In the genomic region with DNA sequence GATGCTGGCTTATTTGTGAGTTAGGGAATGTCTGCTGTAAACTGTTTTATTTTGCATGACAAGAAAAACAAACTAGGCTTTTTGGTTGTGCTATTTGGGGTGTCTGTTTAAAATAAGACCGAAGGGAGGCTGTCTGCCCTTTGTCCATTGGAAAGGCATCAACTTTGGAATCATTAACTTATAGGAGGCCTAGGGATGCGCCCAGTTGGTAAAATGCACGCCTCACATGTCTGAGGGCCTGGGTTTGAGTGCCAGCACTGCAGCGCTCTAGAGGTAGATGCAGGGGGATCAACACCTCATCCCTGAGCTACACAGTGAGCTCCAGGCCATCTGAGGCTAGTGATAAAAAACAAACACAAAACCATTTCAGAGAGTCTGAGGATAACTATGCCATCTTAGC, we compare ENCODE assay signal across 22 mouse cellular contexts. TPM values are rescaled to one million over a fixed set of nuclear protein-coding genes. Genes with fewer than 3 reads are reported as not detected.
DNase-seq lines count a peak whose midpoint lies in the region; ATAC-seq and TF ChIP-seq lines count a peak whose summit lies in the region.
"Had no signal": no experiment of that assay in that cellular context is flagged by ENCODE, and none has a peak within 500 bp of the region (broad histone marks: within the 10 kb centered on the region; RNA-seq: fewer than 3 reads in every experiment).

No protein-coding gene starts in this region.

- TF ChIP-seq CTCF in kidney, adult 2 months (conservative IDR thresholded peaks at IDR 0.05; ENCODE audit: insufficient read depth, insufficient read length, low read depth, low read length): no peak

- WGBS in kidney, adult 2 months: 52% methylated on average over 4 of the region's 4 CpGs
- 58% methylated on average over 4 of the region's 4 CpGs for WGBS in liver, embryonic 16.5 days (ENCODE audit: insufficient replicate concordance)
- WGBS in liver, embryonic 11.5 days: 79% methylated on average over 4 of the region's 4 CpGs
- 78% methylated on average over 4 of the region's 4 CpGs for WGBS in kidney, embryonic 16.5 days

- H3K27me3 ChIP-seq in kidney, adult 2 months (replicated peaks; ENCODE audit: control insufficient read depth, insufficient read depth, low read length): no peaks in the 10 kb centered on the region
- H3K27me3 ChIP-seq in liver, embryonic 16.5 days (ENCODE audit: control insufficient read depth, insufficient read depth, low read depth, low read length): no peaks in the 10 kb centered on the region
- H3K27me3 ChIP-seq in liver, embryonic 11.5 days (replicated peaks; ENCODE audit: control insufficient read depth, insufficient read depth, low read length): no peaks in the 10 kb centered on the region
- no peaks in the 10 kb centered on the region for H3K27me3 ChIP-seq in kidney, embryonic 16.5 days (ENCODE audit: insufficient read depth, low read length)
- H3K27me3 ChIP-seq: forebrain, embryonic 13.5 days; hindbrain, embryonic 12.5 days had no signal

- H3K4me3 ChIP-seq in kidney, adult 2 months (ENCODE audit: insufficient read depth, low read depth, low read length): no peak overlapping the region
- H3K4me3 ChIP-seq in liver, embryonic 16.5 days (ENCODE audit: low read depth, low read length): no peak overlapping the region
- H3K4me3 ChIP-seq in liver, embryonic 11.5 days (ENCODE audit: low read depth, low read length): no peak overlapping the region
- no peak overlapping the region for H3K4me3 ChIP-seq in kidney, embryonic 16.5 days (ENCODE audit: low read length)
- H3K4me3 ChIP-seq: forebrain, embryonic 10.5 days; forebrain, embryonic 13.5 days; hindbrain, embryonic 12.5 days had no signal

- peak; percentile 68 for DNase-seq in kidney, adult 2 months
- no peak for DNase-seq in kidney, postnatal 10 days
- no peak for DNase-seq in liver, embryonic 11.5 days (ENCODE audit: low spot score)
- DNase-seq in kidney, postnatal 36 days: peak; percentile 35
- no peak for DNase-seq in right cerebral cortex, adult 18-20 months
- no peak for DNase-seq in cerebellum, postnatal 36 days
- DNase-seq: adrenal gland, adult 8-10 months; adrenal gland, postnatal 25 days; cerebellum, adult 11-12 months; cerebellum, adult 8-10 months; cerebellum, postnatal 10 days; gastrocnemius, postnatal 10 days; gastrocnemius, postnatal 36 days had no signal

- no peak overlapping the region for H3K9ac ChIP-seq in liver, embryonic 16.5 days (ENCODE audit: low read depth, low read length)
- no peak overlapping the region for H3K9ac ChIP-seq in liver, embryonic 11.5 days (ENCODE audit: low read depth, low read length)
- H3K9ac ChIP-seq in kidney, embryonic 16.5 days (replicated peaks; ENCODE audit: low read length): no peak overlapping the region
- H3K9ac ChIP-seq: forebrain, embryonic 13.5 days; hindbrain, embryonic 12.5 days had no signal

- H3K9me3 ChIP-seq in liver, embryonic 16.5 days (replicated peaks; ENCODE audit: control insufficient read depth, low read length): no peaks in the 10 kb centered on the region
- no peaks in the 10 kb centered on the region for H3K9me3 ChIP-seq in liver, embryonic 11.5 days (ENCODE audit: control insufficient read depth, low read length)
- H3K9me3 ChIP-seq in kidney, embryonic 16.5 days (ENCODE audit: low read length): no peaks in the 10 kb centered on the region
- H3K9me3 ChIP-seq: forebrain, embryonic 10.5 days; forebrain, embryonic 13.5 days; hindbrain, embryonic 12.5 days had no signal

- no peaks in the 10 kb centered on the region for H3K36me3 ChIP-seq in kidney, adult 2 months (ENCODE audit: control insufficient read depth, insufficient read depth, low read length)
- H3K36me3 ChIP-seq in liver, embryonic 16.5 days (ENCODE audit: control insufficient read depth, insufficient read depth): no peaks in the 10 kb centered on the region
- no peaks in the 10 kb centered on the region for H3K36me3 ChIP-seq in liver, embryonic 11.5 days (ENCODE audit: control insufficient read depth, insufficient read depth, low read length)
- no peaks in the 10 kb centered on the region for H3K36me3 ChIP-seq in kidney, embryonic 16.5 days (ENCODE audit: insufficient read depth, low read length)
- H3K36me3 ChIP-seq: forebrain, embryonic 10.5 days; hindbrain, embryonic 12.5 days had no signal

- peak overlapping the region; percentile 69 for H3K27ac ChIP-seq in kidney, adult 2 months (ENCODE audit: insufficient read depth, low read depth, low read length)
- no peak overlapping the region for H3K27ac ChIP-seq in liver, embryonic 16.5 days (ENCODE audit: low read length)
- H3K27ac ChIP-seq in liver, embryonic 11.5 days (ENCODE audit: low read depth, low read length): no peak overlapping the region
- no peak overlapping the region for H3K27ac ChIP-seq in kidney, embryonic 16.5 days (ENCODE audit: low read length)
- H3K27ac ChIP-seq: forebrain, embryonic 10.5 days; forebrain, embryonic 13.5 days; hindbrain, embryonic 12.5 days had no signal

- H3K4me2 ChIP-seq in liver, embryonic 16.5 days (ENCODE audit: low read depth, low read length): no peak overlapping the region; the same call in 1 of the 2 replicates
- no peak overlapping the region for H3K4me2 ChIP-seq in liver, embryonic 11.5 days
- H3K4me2 ChIP-seq in kidney, embryonic 16.5 days (replicated peaks; ENCODE audit: low read depth, low read length): no peak overlapping the region
- H3K4me2 ChIP-seq: forebrain, embryonic 13.5 days; heart, embryonic 11.5 days; hindbrain, embryonic 12.5 days had no signal

- no peak for TF ChIP-seq POLR2A in kidney, adult 2 months (IDR thresholded peaks at IDR 0.05; ENCODE audit: low read depth, low read length)

- peak; percentile 43; the same call in 1 of the 2 replicates for ATAC-seq in liver, embryonic 16.5 days (ENCODE audit: low read depth)
- ATAC-seq in liver, embryonic 11.5 days (replicated peaks; ENCODE audit: low FRiP score): no peak
- peak; percentile 57; the same call in 1 of the 2 replicates for ATAC-seq in kidney, embryonic 16.5 days (ENCODE audit: low FRiP score, low TSS enrichment)
- ATAC-seq: activated CD4-positive, CD25-positive, alpha-beta regulatory T cell, adult 4 months; CD4-positive, CD25-positive, alpha-beta regulatory T cell, adult 4 months; forebrain, embryonic 13.5 days; forebrain, embryonic 16.5 days had no signal

- H3K4me1 ChIP-seq in kidney, adult 2 months (ENCODE audit: control insufficient read depth, insufficient read depth, low read length): peaks cover 10% of the 10 kb centered on the region; the same call in 1 of the 2 replicates
- H3K4me1 ChIP-seq in liver, embryonic 16.5 days (ENCODE audit: control insufficient read depth, low read depth, low read length): no peaks in the 10 kb centered on the region
- no peaks in the 10 kb centered on the region for H3K4me1 ChIP-seq in liver, embryonic 11.5 days (replicated peaks; ENCODE audit: control insufficient read depth, insufficient read depth, low read length)
- H3K4me1 ChIP-seq in kidney, embryonic 16.5 days (ENCODE audit: insufficient read depth, low read length): 0 out of 2 replicates have a peak, but pooled peaks cover 3% of the 10 kb centered on the region
- H3K4me1 ChIP-seq: forebrain, embryonic 13.5 days; hindbrain, embryonic 12.5 days had no signal

RNA-seq across cellular contexts. Expression of gene Tmem177, which starts 35.5 kb away (rescaled TPM):
- polyA plus RNA-seq in kidney, adult 2 months (2012; rRNA removed): 7.8 and 8.3 TPM in 2 replicates
- 4.0 and 4.2 TPM in 2 replicates for polyA plus RNA-seq in liver, embryonic 16.5 days (2015; fragmentation: Nextera tagmentation; extraction: Ambion mirVana)
- polyA plus RNA-seq in liver, embryonic 11.5 days (2014; fragmentation: Nextera tagmentation; extraction: Ambion mirVana): 7.8 and 8.4 TPM in 2 replicates
- polyA plus RNA-seq in kidney, embryonic 16.5 days (2015; fragmentation: Nextera tagmentation; extraction: Ambion mirVana): 8.7 and 9.2 TPM in 2 replicates

RNA-seq across cellular contexts. Expression of gene Ptpn4, which starts 40.1 kb away (rescaled TPM):
- 2.9 and 3.6 TPM in 2 replicates for polyA plus RNA-seq in kidney, adult 2 months (2012; rRNA removed)
- polyA plus RNA-seq in liver, embryonic 16.5 days (2015; fragmentation: Nextera tagmentation; extraction: Ambion mirVana): 1.2 and 1.5 TPM in 2 replicates
- polyA plus RNA-seq in liver, embryonic 11.5 days (2014; fragmentation: Nextera tagmentation; extraction: Ambion mirVana): 5.4 and 7.2 TPM in 2 replicates
- polyA plus RNA-seq in kidney, embryonic 16.5 days (2015; fragmentation: Nextera tagmentation; extraction: Ambion mirVana): 5.1 and 5.8 TPM in 2 replicates

Comparison
In these comparisons a context has a peak if more than half of its experiments do, and no peak if none do; other contexts are left out.
1. DNase-seq: peak in kidney, adult 2 months (single experiment) and kidney, postnatal 36 days (2 of 2); none in kidney, postnatal 10 days (single experiment), liver, embryonic 11.5 days (single experiment), right cerebral cortex, adult 18-20 months (single experiment) and cerebellum, postnatal 36 days (0 of 2).